Mouse (Mus musculus): ENCODE data around the gene Ica1. TPM values are rescaled to one million over a fixed set of nuclear protein-coding genes. Genes with fewer than 3 reads are reported as not detected.

Ica1 gene
- polyA plus RNA-seq, 2 experiments, result 1.9 to 5.5 TPM

GRCm38 (mm10) chr6:8623045-8623444 is 155.2 kb downstream of the Ica1 start:
- H3K27ac ChIP-seq, result no peak overlapping the region
- H3K27me3 ChIP-seq (ENCODE audit: control insufficient read depth, insufficient read depth, low read length), result no peaks in the 10 kb centered on the region
- DNase-seq (ENCODE audit: low read depth in 3 of 3, low spot score in 3 of 3) (no peak), ATAC-seq (ENCODE audit: insufficient read depth) (no peak)
- TF ChIP-seq EP300 (IDR thresholded peaks at IDR 0.05; ENCODE audit: low read depth) (no peak), CTCF (IDR thresholded peaks at IDR 0.05; ENCODE audit: low read depth) (no peak)
- H3K4me1 ChIP-seq (replicated peaks; ENCODE audit: control insufficient read depth in 2 of 2, insufficient read depth in 2 of 2, low read length in 1 of 2), result 0 out of 4 replicates have a peak, but pooled peaks cover 4% of the 10 kb centered on the region in 2 experiments
- no peak overlapping the region for H3K9ac ChIP-seq (replicated peaks)
- no peak overlapping the region for H3K4me3 ChIP-seq (ENCODE audit: insufficient read depth in 1 of 2, low read depth in 2 of 2, low read length in 2 of 2)
- no peaks in the 10 kb centered on the region for H3K36me3 ChIP-seq (replicated peaks; ENCODE audit: control insufficient read depth, insufficient read depth, low read depth)
- no peak overlapping the region for H3K4me2 ChIP-seq (ENCODE audit: low read depth)
- H3K9me3 ChIP-seq (ENCODE audit: control insufficient read depth, low read length), result no peaks in the 10 kb centered on the region
- WGBS (ENCODE audit: insufficient replicate concordance), result 47% methylated on average over 3 of the region's 3 CpGs

- H3K4me3 ChIP-seq (ENCODE audit: insufficient read depth in 1 of 2, low read depth in 2 of 2, low read length in 2 of 2), result no peak overlapping the region
- no peaks in the 10 kb centered on the region for H3K36me3 ChIP-seq (replicated peaks; ENCODE audit: control insufficient read depth, insufficient read depth, low read depth)
- H3K27ac ChIP-seq, result no peak overlapping the region
- DNase-seq (ENCODE audit: low read depth in 3 of 3, low spot score in 3 of 3), result no peak
- peak; percentile 52; the same call in 1 of the 2 replicates for ATAC-seq (ENCODE audit: insufficient read depth)
- H3K4me2 ChIP-seq (ENCODE audit: low read depth), result no peak overlapping the region
- no peak for TF ChIP-seq EP300 (IDR thresholded peaks at IDR 0.05; ENCODE audit: low read depth)
- TF ChIP-seq CTCF (IDR thresholded peaks at IDR 0.05; ENCODE audit: low read depth), result no peak
- 0 out of 4 replicates have a peak, but pooled peaks cover 4% of the 10 kb centered on the region in 2 experiments for H3K4me1 ChIP-seq (replicated peaks; ENCODE audit: control insufficient read depth in 2 of 2, insufficient read depth in 2 of 2, low read length in 1 of 2)
- H3K27me3 ChIP-seq (ENCODE audit: control insufficient read depth, insufficient read depth, low read length), result no peaks in the 10 kb centered on the region
- H3K9me3 ChIP-seq (ENCODE audit: control insufficient read depth, low read length), result no peaks in the 10 kb centered on the region
- 45% methylated on average over 4 of the region's 4 CpGs for WGBS (ENCODE audit: insufficient replicate concordance)
- H3K9ac ChIP-seq (replicated peaks), result no peak overlapping the region
These were observed 158.5 kb downstream of the Ica1 start for GRCm38 (mm10) chr6:8619582-8620350.

DNA sequence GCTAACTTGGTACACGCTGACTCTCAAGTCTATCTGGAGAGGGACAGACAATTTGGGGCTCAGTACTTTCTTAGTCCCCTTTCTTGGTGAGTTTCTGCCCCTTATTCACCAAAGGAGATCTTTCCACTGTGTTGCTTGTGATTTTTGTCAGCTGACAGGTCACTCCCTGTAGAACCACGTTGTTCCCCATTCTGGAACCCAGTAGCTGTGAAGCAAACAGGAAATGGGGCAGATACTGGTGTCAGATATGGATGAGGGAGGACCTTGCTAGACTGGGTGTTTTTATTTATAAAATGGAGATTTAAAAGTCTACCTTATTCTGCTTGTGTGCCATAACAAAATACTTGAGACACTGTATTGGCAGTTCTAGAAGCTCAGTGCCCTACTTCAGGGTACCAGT is 160.9 kb downstream of the Ica1 start:
- H3K9me3 ChIP-seq (ENCODE audit: control insufficient read depth, low read length), result no peaks in the 10 kb centered on the region
- H3K9ac ChIP-seq (replicated peaks), result no peak overlapping the region
- DNase-seq (ENCODE audit: low read depth in 3 of 3, low spot score in 3 of 3) (no peak), ATAC-seq (ENCODE audit: insufficient read depth) (no peak)
- H3K36me3 ChIP-seq (replicated peaks; ENCODE audit: control insufficient read depth, insufficient read depth, low read depth), result no peaks in the 10 kb centered on the region
- H3K27me3 ChIP-seq (ENCODE audit: control insufficient read depth, insufficient read depth, low read length), result no peaks in the 10 kb centered on the region
- TF ChIP-seq EP300 (IDR thresholded peaks at IDR 0.05; ENCODE audit: low read depth), result no peak
- no peak for TF ChIP-seq CTCF (IDR thresholded peaks at IDR 0.05; ENCODE audit: low read depth)
- H3K4me3 ChIP-seq (ENCODE audit: insufficient read depth in 1 of 2, low read depth in 2 of 2, low read length in 2 of 2), result no peak overlapping the region
- no peak overlapping the region for H3K4me2 ChIP-seq (ENCODE audit: low read depth)
- H3K27ac ChIP-seq, result no peak overlapping the region
- WGBS (ENCODE audit: insufficient replicate concordance), result 35% methylated on average over 2 of the region's 2 CpGs
- H3K4me1 ChIP-seq (replicated peaks; ENCODE audit: control insufficient read depth in 2 of 2, insufficient read depth in 2 of 2, low read length in 1 of 2), result 0 out of 4 replicates have a peak, but pooled peaks cover 4% of the 10 kb centered on the region in 2 experiments

- no peaks in the 10 kb centered on the region for H3K27me3 ChIP-seq (ENCODE audit: control insufficient read depth, insufficient read depth, low read length)
- H3K9me3 ChIP-seq (ENCODE audit: control insufficient read depth, low read length), result no peaks in the 10 kb centered on the region
- DNase-seq (ENCODE audit: low read depth in 3 of 3, low spot score in 3 of 3), result no peak
- H3K4me2 ChIP-seq (ENCODE audit: low read depth), result no peak overlapping the region
- 84% methylated on average over 9 of the region's 9 CpGs for WGBS (ENCODE audit: insufficient replicate concordance)
- TF ChIP-seq CTCF (IDR thresholded peaks at IDR 0.05; ENCODE audit: low read depth), result no peak
- TF ChIP-seq EP300 (IDR thresholded peaks at IDR 0.05; ENCODE audit: low read depth), result no peak
- no peak overlapping the region for H3K9ac ChIP-seq (replicated peaks)
- ATAC-seq (ENCODE audit: insufficient read depth), result no peak
- no peak overlapping the region for H3K4me3 ChIP-seq (ENCODE audit: insufficient read depth in 1 of 2, low read depth in 2 of 2, low read length in 2 of 2)
- H3K36me3 ChIP-seq (replicated peaks; ENCODE audit: control insufficient read depth, insufficient read depth, low read depth), result no peaks in the 10 kb centered on the region
- no peak overlapping the region for H3K27ac ChIP-seq
- no peaks in the 10 kb centered on the region for H3K4me1 ChIP-seq (replicated peaks; ENCODE audit: control insufficient read depth in 2 of 2, insufficient read depth in 2 of 2, low read length in 1 of 2)
These were observed 186.6 kb downstream of the Ica1 start for GRCm38 (mm10) chr6:8591665-8592064.

DNA sequence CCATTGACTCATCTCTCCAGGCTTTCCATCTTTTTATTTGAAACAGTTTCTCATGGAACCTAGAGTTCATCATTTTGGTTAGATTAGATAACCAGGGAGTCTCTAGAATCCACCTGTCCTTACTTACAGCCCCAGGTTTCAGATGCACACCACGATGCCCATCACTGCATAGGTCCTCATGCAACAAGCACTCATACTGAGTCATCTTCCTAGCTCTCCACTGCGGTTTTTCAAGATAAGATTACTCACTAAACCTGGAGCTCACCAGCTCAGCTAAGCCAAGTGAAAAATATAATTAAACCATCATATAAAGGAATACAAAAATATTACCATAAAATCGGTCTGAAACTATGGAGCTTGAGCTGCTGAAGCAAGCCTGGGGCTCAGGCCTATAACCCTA is 194.4 kb downstream of the Ica1 start:
- Histone ChIP-seq H3K9ac (replicated peaks) (no peak overlapping the region), H3K36me3 (replicated peaks; ENCODE audit: control insufficient read depth, insufficient read depth, low read depth) (no peaks in the 10 kb centered on the region), H3K4me1 (replicated peaks; ENCODE audit: control insufficient read depth in 2 of 2, insufficient read depth in 2 of 2, low read length in 1 of 2) (no peaks in the 10 kb centered on the region), H3K4me3 (ENCODE audit: insufficient read depth in 1 of 2, low read depth in 2 of 2, low read length in 2 of 2) (no peak overlapping the region), H3K27ac (no peak overlapping the region), H3K4me2 (ENCODE audit: low read depth) (no peak overlapping the region), H3K27me3 (ENCODE audit: control insufficient read depth, insufficient read depth, low read length) (no peaks in the 10 kb centered on the region), H3K9me3 (ENCODE audit: control insufficient read depth, low read length) (no peaks in the 10 kb centered on the region)
- 70% methylated on average over 3 of the region's 3 CpGs for WGBS (ENCODE audit: insufficient replicate concordance)
- no peak for TF ChIP-seq EP300 (IDR thresholded peaks at IDR 0.05; ENCODE audit: low read depth)
- ATAC-seq (ENCODE audit: insufficient read depth), result no peak
- no peak for DNase-seq (ENCODE audit: low read depth in 3 of 3, low spot score in 3 of 3)

All from liver, embryonic 14.5 days (tissue).